Mouse (Mus musculus) midbrain, embryonic 13.5 days (tissue): ENCODE measurements around the gene Slc16a2. TPM values are rescaled to one million over a fixed set of nuclear protein-coding genes. Genes with fewer than 3 reads are reported as not detected.
A peak's percentile ranks its signal among the peaks of the same experiment; 100 is the strongest.
"Not testable (repeated sequence)": the region's sequence is repeated elsewhere in the genome, so short reads cannot be mapped to it uniquely, and the experiment has no call there.

Experiments used
- ATAC-seq: fragments of 200-750 bp; cut with Nextera tagmentation; 2 replicates; pipeline ENCODE4 v1.8.0; 2017; ENCODE audit warnings: mild to moderate bottlenecking, moderate TSS enrichment, moderate library complexity
- H3K27ac ChIP-seq: fragments of 300-500 bp; sonication (generic); 2 replicates; pipeline ENCODE4 v1.5.1; 2015; ENCODE audit warnings: inconsistent platforms, mild to moderate bottlenecking, moderate library complexity
- H3K27me3 ChIP-seq: fragments of 300-500 bp; sonication (generic); 2 replicates; pipeline ENCODE4 v1.6.1; 2015; ENCODE audit warnings: mild to moderate bottlenecking, inconsistent platforms
- H3K36me3 ChIP-seq: fragments of 300-500 bp; sonication (generic); 2 replicates; pipeline ENCODE4 v1.6.1; 2015; ENCODE audit warnings: mild to moderate bottlenecking, inconsistent platforms
- H3K4me1 ChIP-seq: fragments of 300-500 bp; sonication (generic); replicated peaks from 2 replicates; pipeline ENCODE4 v1.6.1; 2015; ENCODE audit warnings: inconsistent platforms
- H3K4me2 ChIP-seq: fragments of 300-500 bp; sonication (generic); replicated peaks from 2 replicates; pipeline ENCODE4 v1.6.1; 2015; ENCODE audit warnings: moderate library complexity, mild to moderate bottlenecking, inconsistent platforms
- H3K4me3 ChIP-seq: fragments of 300-500 bp; sonication (generic); replicated peaks from 2 replicates; pipeline ENCODE4 v1.5.1; 2015; ENCODE audit warnings: mild to moderate bottlenecking, inconsistent platforms
- H3K9ac ChIP-seq: fragments of 300-500 bp; sonication (generic); replicated peaks from 2 replicates; pipeline ENCODE4 v1.6.1; 2015; ENCODE audit warnings: mild to moderate bottlenecking, inconsistent platforms
- H3K9me3 ChIP-seq: fragments of 300-500 bp; sonication (generic); 2 replicates; pipeline ENCODE4 v1.6.1; 2016; ENCODE audit warnings: mild to moderate bottlenecking, inconsistent platforms
- WGBS: fragments of 180-500 bp; shearing (Covaris S2); methylation state at CpG from one replicate; pipeline ENCODE4 v1.1.7; 2015; 5-methylcytosine and 5-hydroxymethylcytosine counted together
- polyA plus RNA-seq: library from polyadenylated mRNA; unstranded; fragments of >200 nt; fragmentation: Nextera tagmentation; extraction: Ambion mirVana; gene quantifications from 2 replicates; pipeline ENCODE4 v1.2.1, GENCODE M21; 2015

The Slc16a2 gene
- polyA plus RNA-seq, 1 experiment from 2014 or later: 23.3 TPM

DNA sequence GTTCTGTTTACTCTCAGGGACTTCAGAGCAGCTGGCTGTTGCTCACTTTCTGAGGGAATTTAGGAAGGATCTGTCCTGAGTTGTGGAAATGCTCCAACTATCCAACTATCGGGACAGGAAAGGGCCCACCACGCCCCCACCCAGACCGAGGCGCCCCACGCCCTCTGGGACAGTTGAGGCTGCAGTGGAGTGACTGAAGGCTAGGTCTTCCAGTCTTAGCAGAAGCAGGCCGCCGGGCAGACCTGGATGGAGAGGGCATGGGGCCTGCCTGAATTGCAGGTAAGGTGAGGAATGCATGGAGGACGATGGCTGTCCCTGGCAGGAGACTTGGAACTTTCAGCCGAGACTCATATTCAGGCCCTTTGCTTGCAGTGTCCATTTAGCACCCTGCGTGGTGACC, 127.4 kb downstream of the Slc16a2 start:
- Histone ChIP-seq H3K9ac (peak overlapping the region; percentile 66; the same call in 1 of the 2 replicates), H3K27me3 (peaks cover 92% of the 10 kb centered on the region), H3K27ac (no peak overlapping the region; the same call in 1 of the 2 replicates)

DNA sequence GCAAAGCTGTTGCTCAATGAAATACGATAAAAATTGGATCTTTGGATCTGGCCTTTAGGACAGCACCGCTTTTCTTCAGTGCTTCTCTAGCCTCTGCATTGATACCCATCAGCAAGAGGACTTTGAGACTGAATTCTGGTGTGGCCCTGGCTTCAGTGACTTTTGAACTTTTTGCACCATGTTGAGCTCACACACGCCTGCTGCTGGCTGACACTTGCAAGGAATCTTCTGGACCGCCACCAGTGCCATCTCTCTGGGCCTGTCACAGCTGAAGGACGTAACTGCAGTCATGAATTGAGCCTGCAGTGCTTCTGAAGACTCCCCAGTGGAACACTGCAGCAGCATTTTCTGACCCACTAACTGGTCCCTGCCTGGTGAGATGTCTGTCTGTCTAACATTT, 128.9 kb downstream of the Slc16a2 start:
- no peaks in the 10 kb centered on the region for H3K9me3 ChIP-seq
- 81% methylated on average over 5 of the region's 5 CpGs for WGBS
- H3K4me1 ChIP-seq: peaks cover 11% of the 10 kb centered on the region
- no peak overlapping the region for H3K9ac ChIP-seq
- H3K27me3 ChIP-seq: peaks cover 91% of the 10 kb centered on the region
- H3K36me3 ChIP-seq: no peaks in the 10 kb centered on the region
- no peak overlapping the region for H3K4me2 ChIP-seq
- no peak for ATAC-seq
- no peak overlapping the region for H3K27ac ChIP-seq
- no peak overlapping the region for H3K4me3 ChIP-seq

More for the DNA sequence above, 127.4 kb downstream of the Slc16a2 start:
- H3K9me3 ChIP-seq: no peaks in the 10 kb centered on the region
- peak overlapping the region; percentile 68 for H3K4me2 ChIP-seq
- ATAC-seq: no peak
- 27% methylated on average over 10 of the region's 10 CpGs for WGBS
- H3K4me3 ChIP-seq: peak overlapping the region; percentile 42
- H3K4me1 ChIP-seq: peaks cover 11% of the 10 kb centered on the region
- no peaks in the 10 kb centered on the region for H3K36me3 ChIP-seq

DNA sequence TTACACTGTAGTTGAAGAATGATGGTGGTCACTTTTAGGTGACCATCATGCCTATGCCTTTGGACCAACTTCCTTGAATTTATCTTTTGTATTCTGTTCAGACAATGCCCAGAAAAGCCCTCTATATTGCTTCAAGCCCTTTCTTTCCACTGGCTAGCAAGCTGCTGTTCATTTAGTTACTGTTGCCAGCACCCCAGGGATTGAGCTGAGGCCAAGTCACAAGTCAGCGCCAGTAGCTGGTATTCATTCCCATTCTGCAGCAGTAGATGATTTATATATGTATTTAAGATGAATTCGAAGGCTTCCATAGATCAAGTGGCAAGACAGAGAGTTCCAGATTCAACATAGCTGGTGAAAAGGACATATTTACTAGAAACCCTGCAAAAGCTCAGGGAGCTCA, 133.2 kb downstream of the Slc16a2 start:
- Histone ChIP-seq H3K4me2 (no peak overlapping the region), H3K4me3 (no peak overlapping the region), H3K27ac (no peak overlapping the region), H3K27me3 (peaks cover 89% of the 10 kb centered on the region), H3K9ac (no peak overlapping the region), H3K9me3 (no peaks in the 10 kb centered on the region), H3K36me3 (no peaks in the 10 kb centered on the region), H3K4me1 (no peaks in the 10 kb centered on the region)
- 83% methylated on average over 2 of the region's 2 CpGs for WGBS
- ATAC-seq: no peak

DNA sequence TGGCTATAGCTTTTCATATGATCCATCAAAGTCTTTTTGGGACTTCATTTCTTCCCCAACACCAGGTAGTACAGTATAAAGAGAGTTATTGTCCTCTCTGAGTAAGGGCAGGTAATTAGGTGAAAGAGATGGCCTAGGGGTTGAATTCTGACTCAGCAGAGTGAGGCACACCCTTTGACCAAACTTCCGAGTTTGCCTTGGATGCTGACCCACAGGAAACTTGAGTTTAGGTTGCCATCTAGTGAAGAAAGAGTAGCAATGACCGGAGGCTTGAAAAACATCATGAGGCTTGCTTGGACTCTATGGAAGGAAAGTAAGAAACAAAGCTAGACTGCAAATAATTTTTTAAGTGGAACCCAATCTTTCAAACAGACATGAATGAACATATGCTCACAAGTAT, 147.1 kb downstream of the Slc16a2 start:
- 26% methylated on average over 2 of the region's 2 CpGs for WGBS
- Histone ChIP-seq H3K4me2 (no peak overlapping the region), H3K9ac (no peak overlapping the region), H3K4me1 (no peaks in the 10 kb centered on the region), H3K9me3 (no peaks in the 10 kb centered on the region), H3K36me3 (no peaks in the 10 kb centered on the region), H3K4me3 (no peak overlapping the region), H3K27ac (no peak overlapping the region), H3K27me3 (peaks cover 37% of the 10 kb centered on the region)
- ATAC-seq: no peak

DNA sequence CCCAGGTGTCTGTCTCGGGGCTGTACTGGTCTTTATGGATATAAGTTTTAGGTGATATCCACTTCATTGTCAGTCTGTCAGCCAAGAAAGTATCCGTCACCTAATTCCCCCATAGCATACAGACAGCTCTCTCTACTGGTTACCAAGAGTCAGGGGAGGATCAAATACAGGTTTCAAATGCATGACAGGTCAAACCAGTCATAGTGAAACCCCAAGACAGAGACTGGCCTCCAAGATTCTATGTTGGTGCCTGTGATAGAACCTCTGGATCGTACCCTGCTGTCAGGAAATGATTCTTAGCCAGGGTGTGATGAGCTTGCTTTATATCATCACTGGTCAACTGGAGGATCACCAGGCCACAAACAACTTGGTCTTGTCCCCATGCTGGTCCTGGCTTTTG, 148.0 kb downstream of the Slc16a2 start:
- Histone ChIP-seq H3K27ac (no peak overlapping the region), H3K9me3 (no peaks in the 10 kb centered on the region), H3K9ac (no peak overlapping the region), H3K4me2 (no peak overlapping the region), H3K4me3 (no peak overlapping the region), H3K36me3 (no peaks in the 10 kb centered on the region), H3K4me1 (no peaks in the 10 kb centered on the region), H3K27me3 (peaks cover 30% of the 10 kb centered on the region)
- ATAC-seq: no peak
- 79% methylated on average over 3 of the region's 3 CpGs for WGBS

DNA sequence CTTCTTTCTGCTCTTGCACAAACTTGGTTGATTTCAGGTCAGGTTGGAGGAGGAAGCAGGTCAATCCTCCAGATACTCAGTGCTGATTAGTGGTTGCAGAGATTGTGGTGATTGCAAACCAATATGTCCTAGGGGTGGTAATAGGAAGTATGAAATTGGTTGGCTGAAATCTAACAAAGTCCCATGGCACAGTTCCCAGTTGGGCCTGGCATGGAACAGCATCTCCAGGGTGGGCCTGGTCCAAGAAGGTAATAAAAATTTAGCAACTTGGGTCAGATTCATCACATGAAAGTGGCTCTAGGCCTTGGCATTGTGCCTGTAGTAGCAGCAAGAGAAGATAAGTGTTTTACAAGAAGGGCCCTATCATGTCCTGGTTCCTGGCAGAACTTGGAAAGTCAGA, 151.5 kb downstream of the Slc16a2 start:
- Histone ChIP-seq H3K9ac (no peak overlapping the region), H3K4me1 (no peaks in the 10 kb centered on the region), H3K9me3 (no peaks in the 10 kb centered on the region), H3K27me3 (peaks cover 29% of the 10 kb centered on the region), H3K4me3 (no peak overlapping the region), H3K4me2 (no peak overlapping the region), H3K27ac (no peak overlapping the region), H3K36me3 (no peaks in the 10 kb centered on the region)
- ATAC-seq: no peak

DNA sequence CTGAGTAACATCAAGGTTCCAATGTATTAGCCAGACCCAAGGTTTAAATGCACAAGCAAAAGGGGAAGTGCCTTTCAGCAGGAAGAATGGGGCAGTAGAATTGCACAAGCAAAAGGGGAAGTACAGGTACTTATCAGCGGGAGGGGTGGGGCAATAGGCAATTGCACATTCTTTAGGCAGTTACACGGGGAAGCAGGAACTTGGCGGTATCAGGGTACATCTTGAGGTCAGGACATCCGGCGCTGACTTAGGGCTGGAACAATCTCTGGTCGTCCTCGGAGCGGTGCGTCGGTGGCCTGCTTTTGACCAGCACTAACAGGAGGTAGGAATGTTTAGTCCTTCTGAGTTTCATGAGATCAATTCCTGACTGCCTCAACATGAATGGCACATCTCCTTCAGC, 157.3 kb downstream of the Slc16a2 start:
- H3K9me3 ChIP-seq, H3K36me3 ChIP-seq, H3K27ac ChIP-seq, H3K9ac ChIP-seq, H3K4me1 ChIP-seq, ATAC-seq, H3K4me3 ChIP-seq, H3K4me2 ChIP-seq: not testable (repeated sequence)
- 92% methylated on average over 10 of the region's 10 CpGs for WGBS
- H3K27me3 ChIP-seq: peaks cover 41% of the 10 kb centered on the region

DNA sequence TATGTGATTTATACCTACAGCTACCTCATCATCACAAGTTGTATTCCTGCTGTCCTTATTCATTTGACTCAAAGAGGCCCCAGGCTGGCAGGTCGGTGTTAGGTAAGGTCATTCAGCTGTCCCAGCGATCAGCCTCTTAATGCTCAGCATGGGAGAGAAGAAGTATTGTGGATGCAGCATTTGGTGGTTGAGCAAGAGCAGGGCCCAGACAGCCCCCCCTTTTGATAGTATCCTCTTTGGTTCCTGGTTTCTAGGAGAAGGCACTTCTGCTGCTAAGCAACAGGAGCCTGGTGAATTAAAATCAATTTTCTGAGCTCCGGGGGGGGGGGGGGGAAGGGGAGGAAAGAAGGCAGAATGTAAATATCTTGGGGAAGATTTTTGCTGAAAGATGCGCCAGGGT, 162.8 kb downstream of the Slc16a2 start:
- no peak overlapping the region for H3K27ac ChIP-seq
- H3K9me3 ChIP-seq: 0 out of 2 replicates have a peak, but pooled peaks cover 3% of the 10 kb centered on the region
- H3K4me1 ChIP-seq: no peaks in the 10 kb centered on the region
- H3K36me3 ChIP-seq: no peaks in the 10 kb centered on the region
- H3K4me3 ChIP-seq: no peak overlapping the region
- H3K27me3 ChIP-seq: peaks cover 54% of the 10 kb centered on the region
- no peak overlapping the region for H3K4me2 ChIP-seq
- H3K9ac ChIP-seq: no peak overlapping the region
- WGBS: 42% methylated on average over 4 of the region's 4 CpGs
- ATAC-seq: peak; percentile 30; the same call in 1 of the 2 replicates

DNA sequence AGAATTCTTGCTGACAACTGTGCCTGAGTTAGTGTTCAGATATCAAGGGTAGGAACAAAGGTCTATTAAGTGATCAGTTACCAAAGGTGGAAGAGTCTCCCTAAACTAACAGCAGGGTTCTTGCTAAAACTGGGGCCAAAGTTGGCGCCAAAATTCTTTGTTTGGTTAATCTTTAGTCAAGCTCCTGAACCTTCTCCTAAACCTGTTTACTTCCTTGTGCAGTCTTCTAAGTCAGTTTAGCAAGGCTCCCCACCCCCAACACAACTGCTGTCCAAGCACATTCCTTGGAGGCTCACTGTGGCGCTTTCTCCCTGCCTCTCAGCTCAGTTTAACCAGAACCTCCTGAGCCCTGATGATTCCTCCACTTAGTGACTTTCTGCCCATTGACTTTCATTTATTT, 168.8 kb downstream of the Slc16a2 start:
- no peak overlapping the region for H3K4me2 ChIP-seq
- ATAC-seq: no peak
- no peak overlapping the region for H3K9ac ChIP-seq
- H3K27ac ChIP-seq: no peak overlapping the region
- no peaks in the 10 kb centered on the region for H3K4me1 ChIP-seq
- H3K9me3 ChIP-seq: no peaks in the 10 kb centered on the region
- H3K36me3 ChIP-seq: no peaks in the 10 kb centered on the region
- H3K27me3 ChIP-seq: peaks cover 52% of the 10 kb centered on the region
- 19% methylated on average over 2 of the region's 2 CpGs for WGBS
- H3K4me3 ChIP-seq: no peak overlapping the region

DNA sequence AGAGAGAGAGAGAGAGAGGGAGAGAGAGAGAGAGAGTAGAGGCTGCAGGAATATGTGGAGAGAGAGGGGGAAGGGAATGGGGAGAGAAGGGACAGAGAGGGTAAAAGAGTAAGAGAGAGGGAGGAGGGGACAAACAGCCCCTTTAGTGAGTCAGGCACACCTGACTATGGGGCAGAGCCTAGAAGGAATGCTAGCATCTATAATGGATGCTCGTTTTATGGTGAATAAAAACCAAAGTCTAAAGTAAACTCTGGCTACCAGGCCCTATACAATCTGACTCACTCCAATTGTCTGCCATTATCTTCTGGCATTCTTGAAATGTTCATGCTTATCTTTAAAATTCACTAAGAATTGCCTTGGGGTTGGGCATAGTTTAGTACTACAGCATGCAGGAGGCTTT, 169.7 kb downstream of the Slc16a2 start:
- H3K27me3 ChIP-seq: peaks cover 52% of the 10 kb centered on the region
- no peaks in the 10 kb centered on the region for H3K36me3 ChIP-seq
- H3K27ac ChIP-seq: no peak overlapping the region
- H3K4me2 ChIP-seq: no peak overlapping the region
- no peaks in the 10 kb centered on the region for H3K9me3 ChIP-seq
- no peak overlapping the region for H3K9ac ChIP-seq
- 58% methylated on average over 1 of the region's 1 CpGs for WGBS
- H3K4me3 ChIP-seq: no peak overlapping the region
- ATAC-seq: no peak
- no peaks in the 10 kb centered on the region for H3K4me1 ChIP-seq

Other genes with a start within 250 kb of the Slc16a2 start
- gene Zcchc13, start 191.4 kb downstream of the Slc16a2 start, polyA plus RNA-seq: not detected in 2 replicates
- 33.3 and 36.3 TPM in 2 replicates for gene Rlim, start 159.3 kb upstream of the Slc16a2 start, polyA plus RNA-seq